Mouse (Mus musculus) induced T-regulatory cell, adult 2 months (primary cell): ENCODE results near the gene Sema5b.

Source experiments
- DNase-seq: peaks from one replicate; pipeline ENCODE4 v3.0.0-alpha.2; 2012; ENCODE audit warnings: low read depth

Gene Sema5b

GRCm38 (mm10) chr16:35541117-35541641 is at the start of gene Sema5b:
Gene Sema5b (plus strand): TSS chr16:35541145.
- DNase-seq = no peak

DNA sequence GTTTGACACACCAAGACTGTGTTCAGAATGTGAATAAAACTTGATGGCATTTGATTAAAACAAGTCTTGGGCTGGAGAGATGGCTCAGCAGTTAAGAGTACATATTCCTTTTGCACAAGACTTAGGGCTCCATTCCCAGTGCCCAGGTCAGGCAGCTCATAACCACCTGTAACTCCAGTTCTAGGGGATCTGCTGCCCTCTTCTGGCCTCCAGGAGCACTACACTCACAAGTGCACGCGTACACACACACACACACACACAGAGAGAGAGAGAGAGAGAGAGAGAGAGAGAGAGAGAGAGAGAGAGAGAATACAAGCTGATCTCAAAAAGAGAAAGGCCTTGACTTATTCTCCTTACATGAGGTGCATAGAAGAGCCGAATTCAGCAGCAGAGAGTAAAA is 40.6 kb upstream of the Sema5b start:
- DNase-seq = no peak

DNA sequence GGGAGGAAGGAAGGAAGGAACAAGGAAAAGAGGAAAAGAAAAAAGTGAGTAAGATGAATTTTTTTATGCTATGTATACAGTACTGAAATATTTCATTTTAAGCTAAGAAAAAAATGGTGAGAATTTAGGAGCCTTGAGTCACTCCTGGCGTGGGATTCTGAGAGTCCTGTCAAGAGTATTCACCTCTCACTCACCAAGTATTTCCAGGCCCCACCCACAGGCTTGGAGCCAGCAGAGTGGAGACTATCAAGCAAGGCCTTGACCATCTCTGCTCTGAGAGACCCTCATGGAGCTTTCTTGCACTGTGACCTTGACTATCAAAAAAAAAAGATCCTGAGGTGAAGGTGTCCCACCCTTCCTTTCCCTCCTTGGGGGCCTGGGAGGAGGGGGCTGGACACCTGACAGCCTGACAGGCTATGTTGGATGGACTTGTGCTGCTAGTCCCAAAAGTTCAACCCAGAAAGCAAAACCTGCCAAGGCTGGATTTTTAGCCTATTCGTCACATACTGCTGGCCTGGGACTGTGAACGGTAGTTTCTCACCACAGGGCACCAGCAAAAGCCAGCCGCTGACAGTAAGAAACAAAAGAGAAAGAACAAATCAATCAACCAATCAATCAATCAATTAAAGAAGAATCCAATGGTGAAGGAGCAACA is 39.7 kb upstream of the Sema5b start:
- no peak for DNase-seq

DNA sequence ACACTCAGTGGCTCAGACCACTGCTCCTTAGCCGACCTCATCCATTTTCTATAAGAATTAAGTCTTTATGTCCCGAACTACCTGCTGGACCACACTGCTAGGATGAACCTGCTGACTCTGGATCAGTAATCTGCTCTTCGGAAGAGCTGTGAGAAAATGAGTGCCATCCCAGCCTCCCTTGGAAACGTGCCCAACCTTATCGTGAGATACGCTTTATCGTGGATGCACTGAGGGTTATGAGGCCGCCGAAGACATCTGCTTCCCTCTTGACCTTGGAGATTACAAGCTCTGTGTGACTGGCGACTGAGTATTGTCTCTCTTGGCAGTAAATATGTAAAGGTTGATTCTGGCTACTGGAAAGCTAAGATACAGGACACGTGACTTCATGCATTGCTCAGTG is 38.5 kb upstream of the Sema5b start:
- no peak for DNase-seq

GRCm38 (mm10) chr16:35504266-35504665 is 36.7 kb upstream of the Sema5b start:
- no peak for DNase-seq

DNA sequence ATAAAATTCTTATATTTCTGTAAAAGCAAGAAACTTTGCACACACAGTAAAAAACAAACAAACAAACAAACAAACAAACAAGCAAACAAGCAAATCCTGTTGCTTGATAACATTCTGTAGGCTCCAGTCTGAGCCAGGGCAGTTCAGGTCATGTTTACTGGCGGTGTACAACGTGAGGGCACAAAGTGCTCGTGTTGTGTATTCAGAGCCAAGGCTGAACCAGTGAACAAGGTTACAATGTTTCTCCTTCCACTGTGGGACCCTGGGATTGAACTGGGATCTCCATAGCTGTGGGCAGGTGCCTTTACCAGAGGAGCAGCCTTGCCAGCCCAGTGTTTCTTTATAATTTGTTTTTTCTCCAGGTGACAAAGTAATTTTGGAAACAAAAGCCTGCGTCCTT is 35.2 kb upstream of the Sema5b start:
- DNase-seq = no peak

DNA sequence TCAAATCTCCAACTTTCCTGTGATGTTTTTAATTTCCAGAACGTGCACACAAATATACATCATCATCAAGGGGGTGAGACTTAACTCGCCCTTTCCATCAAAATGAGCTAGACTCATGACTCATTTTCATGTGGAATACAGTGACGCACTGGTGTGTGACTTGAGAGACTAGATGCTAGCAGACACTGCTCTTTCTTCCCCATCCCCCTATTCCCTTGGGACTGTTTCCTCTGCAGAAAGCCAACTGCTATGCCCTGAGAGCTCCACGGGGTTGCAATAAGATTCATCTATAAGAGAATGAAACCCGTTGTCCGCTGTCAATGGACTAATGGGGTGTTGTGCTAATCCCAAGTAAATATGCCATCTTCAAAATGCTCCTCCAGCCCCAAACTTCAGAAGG is 32.4 kb upstream of the Sema5b start:
- DNase-seq = no peak

DNA sequence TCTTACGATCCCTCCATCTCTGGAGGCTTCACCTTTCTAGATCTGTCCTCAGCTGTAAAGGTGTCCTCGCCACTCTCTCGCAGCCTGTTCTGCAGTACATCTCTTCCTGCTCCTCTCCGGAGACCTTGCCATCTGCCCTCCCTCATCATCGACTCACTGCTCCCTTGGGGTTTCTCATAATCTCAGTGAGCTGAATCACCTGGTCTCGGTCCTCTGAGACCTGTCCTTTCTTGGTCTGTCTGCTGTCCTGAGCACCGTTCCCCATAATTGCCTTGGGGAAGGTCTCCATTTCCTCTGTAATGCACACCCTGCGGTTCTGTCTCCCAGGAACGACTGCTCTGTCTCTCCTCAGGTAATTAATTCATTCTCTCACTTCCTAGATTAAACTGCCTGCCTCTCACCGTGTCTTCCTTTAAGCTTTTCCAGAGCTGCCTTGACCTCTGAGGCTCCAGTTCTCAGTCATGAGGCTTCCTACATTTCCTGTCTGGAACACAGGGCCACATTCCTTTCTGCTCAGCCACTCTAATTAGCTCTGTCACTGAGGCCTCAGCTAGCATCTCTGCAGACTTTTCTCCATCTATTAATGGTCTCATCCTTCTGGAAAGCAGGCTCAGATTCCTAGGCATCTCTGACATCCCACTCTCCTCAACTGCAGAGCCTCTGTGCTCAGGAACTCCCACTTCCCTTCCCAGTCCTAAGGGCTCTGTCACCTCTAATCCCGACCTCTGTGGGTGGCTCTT is 31.4 kb upstream of the Sema5b start:
- DNase-seq = no peak

DNA sequence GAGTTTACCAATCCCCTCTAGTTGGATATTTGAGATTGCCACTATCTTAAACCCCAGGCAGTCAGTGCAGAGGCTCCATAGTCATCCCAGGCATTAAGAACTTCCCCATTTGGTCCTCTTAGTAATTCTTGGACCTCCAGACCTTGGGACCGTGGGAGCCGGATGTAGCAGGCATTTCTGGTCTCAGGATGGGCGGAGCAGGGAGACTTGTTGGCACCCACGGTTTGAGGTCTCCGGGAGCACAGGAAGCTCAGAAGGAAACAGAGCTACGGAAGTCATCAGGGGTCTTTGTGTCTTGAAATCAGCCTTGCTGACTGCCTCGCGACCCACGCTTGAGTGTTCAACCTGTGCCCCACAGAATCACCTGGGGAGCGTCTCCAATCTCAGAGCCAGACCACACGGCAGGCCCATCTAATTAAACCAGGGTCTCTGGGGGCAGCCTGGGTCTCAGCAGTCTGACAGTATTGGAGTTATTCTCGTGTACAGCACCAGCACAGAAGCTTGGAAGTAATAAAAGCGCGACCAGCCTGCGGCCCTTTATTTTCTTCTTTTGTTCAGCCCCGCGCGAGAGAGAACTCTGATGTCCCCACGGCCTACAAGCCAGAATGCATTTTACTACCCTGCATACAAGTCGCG is 24.9 kb upstream of the Sema5b start:
- DNase-seq = no peak

- DNase-seq = no peak
Measured at GRCm38 (mm10) chr16:35517976-35518951, 22.7 kb upstream of the Sema5b start.

DNA sequence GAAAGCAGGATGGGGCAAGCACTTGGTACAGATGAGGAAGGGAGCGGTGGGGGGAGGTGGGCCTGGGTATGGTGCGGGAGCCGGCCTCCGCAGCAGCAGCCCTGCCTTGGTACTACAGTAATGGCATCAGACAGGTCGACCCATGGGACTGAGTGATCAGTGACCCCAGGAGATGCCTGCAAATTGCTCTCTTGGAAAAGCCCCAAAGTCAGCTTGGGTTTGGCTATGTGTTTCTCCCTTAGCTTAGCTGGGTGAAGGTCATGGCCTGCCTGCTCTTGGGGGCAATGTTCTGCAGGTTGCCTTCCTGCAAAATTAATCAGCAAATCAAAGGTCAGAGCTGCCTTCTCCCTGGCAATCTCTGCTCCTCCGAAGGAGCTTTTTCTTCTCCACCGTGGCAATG is 21.7 kb upstream of the Sema5b start:
- DNase-seq = no peak

DNA sequence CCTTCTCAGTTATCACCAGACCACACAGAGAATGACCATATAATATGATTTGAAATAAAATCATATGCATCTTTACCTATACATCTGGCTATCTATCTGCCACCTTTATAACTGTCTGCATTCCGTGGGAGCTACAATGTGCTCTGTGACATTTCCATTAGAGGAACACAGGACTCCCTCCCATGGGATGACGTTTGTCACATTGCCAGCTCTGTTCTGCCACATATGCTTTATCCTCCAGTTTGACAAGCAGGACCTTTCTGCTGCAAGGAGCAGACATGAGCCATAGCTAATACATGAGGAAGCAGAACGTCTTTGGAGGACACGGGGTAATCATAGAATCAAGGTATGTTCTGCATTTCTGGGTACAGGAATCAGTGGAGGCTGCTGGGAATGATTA is 16.7 kb upstream of the Sema5b start:
- no peak for DNase-seq

- no peak for DNase-seq
Measured at GRCm38 (mm10) chr16:35534630-35535029, 6.3 kb upstream of the Sema5b start.

DNA sequence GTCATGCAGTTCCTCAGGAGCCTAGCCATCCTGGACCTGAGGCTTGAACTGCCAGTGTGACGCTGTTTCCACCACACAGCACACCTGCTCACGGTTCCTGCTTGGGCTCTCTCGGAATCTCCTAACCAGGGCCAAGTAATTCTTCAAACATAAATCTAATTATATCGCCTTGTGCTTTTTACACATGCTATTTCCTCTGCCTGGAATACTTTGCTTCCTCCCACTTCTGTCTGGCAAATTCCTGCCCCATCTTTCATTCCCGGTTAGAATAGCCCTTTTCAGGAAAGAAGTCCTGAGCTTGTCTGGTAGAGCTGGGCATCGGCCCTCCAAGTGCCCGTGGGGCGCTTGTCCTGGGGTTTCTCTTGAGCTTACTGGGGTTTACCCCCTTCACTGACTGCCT is 3.3 kb upstream of the Sema5b start:
- no peak for DNase-seq

- no peak for DNase-seq
Measured at GRCm38 (mm10) chr16:35539041-35539440, 1.9 kb upstream of the Sema5b start.

DNA sequence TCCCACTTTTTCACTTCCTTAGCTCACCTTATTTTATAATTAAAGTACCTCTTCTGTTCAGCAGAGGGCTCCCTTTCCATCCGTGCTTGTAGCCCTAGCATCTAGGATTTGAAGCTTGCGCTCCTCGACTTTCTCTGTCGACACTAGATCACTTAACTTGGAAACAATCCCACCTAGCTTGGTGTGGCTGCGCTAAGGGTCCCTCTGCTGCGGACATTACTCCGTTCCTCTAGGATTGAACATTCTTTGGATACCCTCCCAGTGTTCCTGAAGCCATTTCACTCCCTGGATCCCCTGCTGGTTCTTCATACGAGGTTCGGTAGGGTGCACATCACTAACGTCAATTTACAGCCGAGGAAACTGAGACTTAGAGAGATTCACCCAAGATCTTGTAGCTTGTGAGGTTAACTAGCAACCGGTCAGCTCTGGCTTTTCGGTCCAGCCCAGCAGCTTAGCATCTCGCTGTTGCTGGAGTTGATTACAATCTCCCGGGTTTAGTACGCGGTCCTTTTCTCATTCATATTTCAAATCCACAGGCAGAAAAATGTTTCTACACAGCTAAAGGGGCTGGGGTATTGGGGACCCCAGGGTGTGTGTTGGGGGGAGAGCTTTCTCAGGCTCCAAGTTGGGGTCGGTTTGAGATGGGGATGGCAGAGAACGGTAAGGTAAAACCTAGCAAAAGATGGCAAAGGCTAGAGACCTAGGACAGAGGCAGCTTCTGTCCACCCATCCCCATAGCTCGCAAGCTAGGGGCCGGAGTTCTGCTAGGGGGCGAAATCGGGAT is 420 bp upstream of the Sema5b start:
- no peak for DNase-seq

GRCm38 (mm10) chr16:35541661-35542420 is 896 bp downstream of the Sema5b start:
- DNase-seq = no peak

DNA sequence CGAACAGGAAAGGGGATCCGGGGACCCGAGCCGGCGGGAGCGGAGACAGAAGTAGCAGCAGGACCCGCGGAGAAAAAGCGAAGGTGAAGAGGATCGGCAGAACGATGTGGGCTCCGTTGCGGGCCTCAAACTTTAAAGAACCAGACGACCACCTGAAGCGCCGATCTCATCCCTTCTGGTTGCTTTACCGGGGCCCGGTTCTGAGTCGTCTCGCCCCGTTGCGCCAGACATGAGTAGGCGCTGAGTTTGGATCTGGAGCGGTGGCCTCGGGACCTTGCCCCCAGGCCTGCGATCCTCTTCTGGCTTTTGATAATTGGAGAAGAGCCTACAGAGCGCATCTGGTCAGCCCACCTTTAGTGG is 1.5 kb downstream of the Sema5b start:
- DNase-seq = no peak

DNA sequence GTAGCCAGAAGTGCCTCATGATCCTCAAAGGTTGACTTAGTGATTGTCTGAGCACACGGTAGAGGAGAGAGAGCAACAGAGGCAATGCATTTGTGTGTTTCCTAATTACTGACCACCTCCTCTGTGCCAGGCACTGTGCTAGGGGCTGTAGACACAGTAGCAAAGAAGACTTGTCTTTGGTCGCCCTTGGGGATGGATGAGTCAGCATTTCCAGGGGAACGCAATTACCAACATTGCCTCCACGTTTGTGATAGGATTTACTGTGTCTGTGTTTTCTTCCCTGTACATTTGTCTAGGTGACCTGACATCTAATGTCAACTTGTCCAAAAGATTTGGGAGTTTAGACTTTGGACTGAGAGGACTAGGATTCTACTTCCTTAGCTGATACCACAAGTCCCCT is 4.8 kb downstream of the Sema5b start:
- no peak for DNase-seq

GRCm38 (mm10) chr16:35547966-35548365 is 7.0 kb downstream of the Sema5b start:
- DNase-seq = no peak

DNA sequence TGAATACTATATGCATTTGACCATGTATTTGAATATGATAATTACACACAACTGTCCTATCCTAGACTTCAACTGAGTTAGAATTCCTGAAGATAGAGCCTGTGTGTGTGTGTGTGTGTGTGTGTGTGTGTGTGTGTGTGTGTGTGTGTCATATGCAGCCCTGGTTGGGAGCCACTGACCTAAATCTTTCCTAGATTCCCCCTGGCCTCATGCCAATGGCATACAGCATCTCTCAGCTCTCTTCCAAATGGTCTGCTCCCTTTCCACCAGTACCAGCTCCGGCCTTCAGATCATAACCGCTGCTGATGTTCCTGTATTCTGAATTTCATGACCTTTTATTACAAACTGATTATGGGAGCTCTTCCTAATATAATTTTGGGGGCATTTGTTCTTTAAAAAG is 8.4 kb downstream of the Sema5b start:
- DNase-seq = no peak
